Mouse (Mus musculus): ENCODE data around the gene Cop1.
A peak's percentile ranks its signal among the peaks of the same experiment; 100 is the strongest.

Cop1 gene

GRCm38 (mm10) chr1:159290219-159290618, 58.1 kb downstream of the Cop1 start:
- no peak for DNase-seq (ENCODE audit: low spot score)

DNA sequence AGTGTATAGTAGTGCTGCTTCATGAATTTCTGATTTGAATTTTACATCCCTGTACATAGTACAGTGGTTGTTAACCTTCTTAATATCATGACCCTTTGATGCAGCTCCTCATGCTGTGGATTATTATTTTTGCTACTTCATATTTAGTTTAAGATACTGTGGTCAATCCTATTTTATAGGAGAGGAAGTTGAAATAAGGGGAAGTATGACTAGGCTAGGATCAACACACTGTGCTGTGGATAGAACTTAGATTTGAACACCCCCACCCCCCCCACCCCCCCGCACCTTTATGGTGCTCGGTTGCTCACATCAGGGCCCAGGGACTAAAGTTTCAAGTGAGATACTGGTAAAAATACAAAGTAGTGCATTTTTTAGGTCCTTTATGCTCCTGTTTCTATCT, 58.7 kb downstream of the Cop1 start:
- no peak for DNase-seq (ENCODE audit: low spot score)

DNA sequence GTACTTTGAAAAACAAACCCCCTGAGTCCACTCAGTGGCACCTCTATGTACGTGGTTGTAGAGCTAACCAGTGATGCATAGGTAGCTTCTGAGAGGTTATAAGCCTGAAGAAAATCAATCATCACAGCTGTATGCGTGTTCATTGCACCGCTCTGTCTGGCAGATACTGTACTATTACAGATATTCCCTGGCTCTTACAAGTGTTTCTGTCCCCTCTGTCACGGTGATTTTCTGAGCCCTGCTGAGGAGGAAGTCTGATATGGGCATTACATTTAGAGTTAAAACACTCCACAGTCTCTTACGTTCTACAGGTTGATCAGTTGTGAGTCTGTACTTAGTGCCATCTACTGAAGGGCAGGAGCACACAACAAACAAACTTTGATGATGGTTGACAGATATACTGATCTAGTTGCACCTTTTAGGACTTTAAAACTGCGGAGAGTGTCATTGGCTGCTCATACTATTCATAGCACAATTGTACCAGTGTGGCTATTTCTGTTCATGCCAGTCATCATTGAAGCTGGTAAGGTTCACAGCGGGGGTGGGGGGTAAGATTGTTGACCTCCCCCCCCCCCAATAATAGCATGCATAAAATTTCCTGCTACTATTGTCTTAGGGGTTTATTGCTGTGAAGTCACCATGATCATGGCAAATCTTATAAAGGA, 69.4 kb downstream of the Cop1 start:
- DNase-seq (ENCODE audit: low spot score): no peak

GRCm38 (mm10) chr1:159313625-159314024, 81.5 kb downstream of the Cop1 start:
- DNase-seq (ENCODE audit: low spot score): no peak

DNA sequence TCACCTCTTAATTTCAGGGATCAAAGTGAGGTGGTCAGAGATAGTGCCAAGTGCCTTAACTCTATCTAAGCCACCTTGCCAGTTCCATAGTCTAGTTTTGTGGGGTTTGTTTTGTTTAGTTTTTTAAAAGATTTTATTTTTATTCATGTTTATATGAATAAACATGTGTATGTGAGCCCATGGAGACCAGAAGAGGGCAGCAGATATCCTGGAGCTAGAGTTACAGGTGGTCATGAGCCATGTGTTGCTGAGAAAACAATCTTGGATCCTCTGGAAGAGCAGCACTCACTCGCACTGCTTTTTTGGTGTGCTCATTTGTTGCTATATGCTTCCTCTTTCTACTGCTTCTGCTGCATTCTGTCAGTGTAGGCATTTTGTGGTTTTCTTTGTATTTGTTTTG, 90.5 kb downstream of the Cop1 start:
- no peak for DNase-seq (ENCODE audit: low spot score)

- DNase-seq (ENCODE audit: low spot score): no peak
These were observed 98.9 kb downstream of the Cop1 start for GRCm38 (mm10) chr1:159331008-159331407.

- no peak for DNase-seq (ENCODE audit: low spot score)
These were observed 102.0 kb downstream of the Cop1 start for GRCm38 (mm10) chr1:159334157-159334556.

GRCm38 (mm10) chr1:159342355-159342754, 110.2 kb downstream of the Cop1 start:
- no peak for DNase-seq (ENCODE audit: low spot score)

DNA sequence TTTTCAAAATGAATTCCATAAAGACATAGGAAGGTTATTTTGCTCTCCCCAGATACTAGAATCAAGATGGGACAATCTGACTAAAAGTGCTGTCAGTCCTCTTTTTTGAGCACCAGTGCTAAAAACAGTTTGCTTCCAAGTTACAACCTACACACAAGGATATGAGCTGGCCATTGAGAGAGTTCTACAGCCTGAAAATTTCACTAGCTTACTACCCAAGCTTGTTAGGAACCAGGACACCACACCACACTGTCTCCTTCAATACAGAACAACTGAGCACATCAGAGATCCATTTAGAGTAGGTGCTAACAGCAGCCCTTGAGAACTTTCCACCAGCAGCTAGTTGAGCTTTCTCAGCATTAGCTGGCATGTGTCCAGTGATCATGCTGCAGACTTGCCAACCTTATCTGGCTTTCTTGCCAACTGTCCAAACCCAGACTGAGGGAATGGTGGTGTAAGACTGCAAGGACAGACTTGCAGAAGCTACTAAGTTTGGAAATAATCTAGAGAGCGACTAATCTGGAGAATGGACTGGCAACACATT, 123.0 kb downstream of the Cop1 start:
- DNase-seq (ENCODE audit: low spot score): no peak

- DNase-seq (ENCODE audit: low spot score): no peak
These were observed 126.6 kb downstream of the Cop1 start for GRCm38 (mm10) chr1:159358713-159359112.

DNA sequence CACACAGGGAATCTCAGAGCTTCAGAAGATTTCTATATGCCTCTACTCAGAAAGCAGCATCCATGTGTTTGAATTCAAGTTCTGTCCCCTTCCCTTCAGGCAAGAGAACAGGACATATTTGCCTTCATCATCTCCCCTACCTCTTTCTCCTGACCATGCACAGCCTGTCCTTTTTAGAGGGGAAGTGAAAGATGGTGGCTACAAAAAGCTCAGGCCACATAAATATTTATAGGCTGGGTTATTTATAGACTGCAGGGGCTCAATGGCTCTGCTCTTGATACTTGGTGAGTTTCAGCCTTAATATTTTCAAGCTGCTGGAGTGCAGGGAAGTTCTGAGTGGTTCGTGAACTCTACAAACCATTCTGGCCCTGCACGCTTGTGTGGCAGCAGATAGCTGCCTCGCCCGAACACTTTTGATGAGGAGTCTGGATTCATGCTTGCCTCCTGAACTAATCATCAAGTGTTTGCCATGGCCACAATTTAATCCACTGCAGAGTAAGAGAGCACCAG, 139.8 kb downstream of the Cop1 start:
- no peak for DNase-seq (ENCODE audit: low spot score)

GRCm38 (mm10) chr1:159382218-159382617, 150.1 kb downstream of the Cop1 start:
- no peak for DNase-seq (ENCODE audit: low spot score)

GRCm38 (mm10) chr1:159382916-159383315, 150.8 kb downstream of the Cop1 start:
- no peak for DNase-seq (ENCODE audit: low spot score)

DNA sequence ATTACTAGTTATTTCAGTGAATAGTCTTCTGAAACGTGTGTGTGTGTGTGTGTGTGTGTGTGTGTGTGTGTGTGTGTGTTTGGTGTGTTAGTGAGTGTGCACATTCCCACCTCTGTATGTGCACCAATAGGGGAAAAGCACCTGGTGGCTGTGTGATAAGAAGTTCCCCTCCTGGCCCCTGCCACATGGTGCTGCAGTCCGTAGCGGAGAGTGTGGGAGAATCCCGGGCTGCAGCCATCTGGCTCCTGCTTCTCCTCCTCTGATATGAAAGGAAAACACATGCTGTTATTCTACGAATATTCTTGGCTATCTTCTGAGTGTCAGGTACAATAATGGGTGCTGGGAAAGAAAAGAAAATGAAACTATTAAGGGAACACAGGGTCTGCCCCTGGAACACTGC, 154.3 kb downstream of the Cop1 start:
- DNase-seq (ENCODE audit: low spot score): no peak

DNA sequence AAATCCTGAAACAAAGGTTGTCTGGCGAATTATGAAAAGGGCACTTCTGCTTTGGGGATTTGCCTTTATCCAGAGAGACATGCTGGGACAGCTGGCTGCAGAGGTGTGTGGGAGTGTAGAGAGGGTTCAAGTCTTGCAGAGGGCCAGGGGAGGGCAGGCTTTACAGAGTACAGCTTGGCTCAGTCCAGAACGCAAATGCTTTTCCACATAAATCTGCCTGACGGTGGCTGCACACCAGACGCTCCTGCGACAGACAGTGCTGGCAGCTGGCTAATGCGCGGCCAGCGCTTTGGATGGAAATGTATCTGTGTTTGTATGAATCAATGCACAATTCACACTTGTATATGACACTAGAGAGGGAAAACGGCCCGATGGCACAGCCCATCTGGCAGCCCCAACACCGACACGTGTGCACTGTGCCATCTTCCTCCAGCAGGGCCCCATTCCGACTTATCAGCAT, 156.5 kb downstream of the Cop1 start:
- no peak for DNase-seq (ENCODE audit: low spot score)

- peak; percentile 34 for DNase-seq (ENCODE audit: low spot score)
These were observed 157.9 kb downstream of the Cop1 start for GRCm38 (mm10) chr1:159390049-159390448.

DNA sequence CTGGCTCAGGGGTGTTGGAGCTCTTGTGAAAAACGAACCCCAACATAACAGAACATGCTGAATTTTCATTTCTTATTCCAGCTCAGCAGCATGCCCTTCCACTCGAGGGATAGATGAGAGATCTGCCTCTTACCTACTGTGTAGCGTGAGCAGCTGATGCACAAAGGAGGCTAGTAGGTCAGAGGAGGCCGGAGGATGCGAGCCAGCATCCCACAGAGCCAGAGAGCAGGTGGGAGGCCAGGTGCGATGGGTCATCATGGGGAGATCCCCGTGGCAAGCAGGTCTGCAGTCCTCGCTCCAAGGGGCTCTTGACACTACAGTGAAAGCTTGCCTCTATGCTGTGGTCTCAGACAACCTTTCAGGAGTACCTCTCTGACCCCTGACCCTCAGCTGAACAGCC, 160.5 kb downstream of the Cop1 start:
- no peak for DNase-seq (ENCODE audit: low spot score)

GRCm38 (mm10) chr1:159393070-159393699, 161.1 kb downstream of the Cop1 start:
- DNase-seq (ENCODE audit: low spot score): no peak

DNA sequence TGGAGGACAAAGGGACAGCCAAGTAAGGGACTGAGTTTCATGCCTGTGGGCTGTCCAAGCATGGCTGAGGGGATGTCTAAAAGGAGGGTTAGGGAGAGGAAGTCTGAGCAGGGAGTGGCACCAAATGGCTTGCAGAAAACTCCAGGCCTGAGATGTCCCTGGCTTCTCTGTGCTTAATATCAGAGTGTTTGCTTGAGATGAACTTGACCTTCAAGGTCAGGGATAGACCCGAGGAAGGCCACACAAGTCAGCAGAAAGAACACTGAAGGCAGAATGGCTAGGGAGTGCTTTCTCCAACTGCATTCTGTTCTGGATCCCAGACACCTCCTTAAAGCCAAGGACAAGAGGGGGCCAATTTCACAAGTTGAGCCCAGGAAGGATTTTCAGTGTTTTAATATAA, 161.8 kb downstream of the Cop1 start:
- no peak for DNase-seq (ENCODE audit: low spot score)

DNA sequence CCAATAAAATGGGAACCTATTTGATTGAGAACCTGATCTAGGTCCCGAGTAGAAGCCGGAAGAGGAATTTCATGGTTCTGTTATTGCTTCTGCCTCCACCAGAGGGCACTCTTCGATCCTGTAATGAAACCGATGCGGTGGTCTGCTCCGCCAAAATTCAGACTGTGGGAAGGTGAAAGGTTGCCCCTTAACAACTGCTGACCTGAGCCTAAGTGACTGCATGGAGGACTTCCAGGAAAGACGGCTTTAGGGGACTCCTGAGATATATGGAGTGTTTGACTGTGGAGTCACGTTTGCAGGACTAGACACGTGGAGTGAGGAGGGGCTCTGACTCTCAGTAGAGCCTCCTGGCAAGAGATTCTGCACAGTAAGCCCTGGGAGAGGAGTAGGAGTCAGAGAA, 164.4 kb downstream of the Cop1 start:
- peak; percentile 5 for DNase-seq (ENCODE audit: low spot score)
